Mouse (Mus musculus) megakaryocyte-erythroid progenitor cell, adult 5-6 weeks (primary cell): ENCODE data around the gene Tcf20. TPM values are rescaled to one million over a fixed set of nuclear protein-coding genes. Genes with fewer than 3 reads are reported as not detected.

Experiments used
- ATAC-seq: replicated peaks from 2 replicates; pipeline ENCODE4 v1.8.0; 2016; ENCODE audit warnings: mild to moderate bottlenecking, inconsistent platforms; ENCODE audit not compliant: severe bottlenecking, poor library complexity, low FRiP score, low TSS enrichment
- total RNA-seq, 2 experiments: library from RNA; stranded (forward) in 1 of 2; stranded (reverse) in 1 of 2; fragments of 200-1000, 215-1000 nt in 1 of 2; fragments of >200 nt in 1 of 2; fragmentation: Nextera tagmentation in 1 of 2; gene quantifications; 2 replicates each; pipeline ENCODE4 v1.2.3; 2014 to 2017

Tcf20 gene
- total RNA-seq, 2 experiments from 2014 or later: 57.7 to 106 TPM

DNA sequence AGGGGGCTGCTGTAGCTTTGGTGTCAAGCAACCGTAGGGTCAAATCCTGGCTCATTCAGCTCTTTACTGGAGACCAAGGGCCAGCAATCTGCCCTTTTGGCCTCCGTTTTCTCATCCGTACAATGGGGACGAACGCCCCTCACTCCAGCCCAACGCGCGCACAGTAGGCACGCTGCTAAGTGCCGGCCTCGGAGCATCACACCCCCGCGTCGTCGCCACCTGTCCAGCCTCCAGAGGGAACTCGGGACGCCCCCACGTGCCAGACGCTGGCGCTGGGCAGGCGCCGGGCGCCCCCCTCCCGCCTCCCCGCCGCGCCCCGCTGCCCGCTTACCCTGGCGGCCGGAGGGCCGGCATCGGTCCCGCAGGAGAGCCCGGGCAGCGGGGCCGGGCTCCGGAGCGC is 24.6 kb downstream of the Tcf20 start:
- ATAC-seq: no peak

DNA sequence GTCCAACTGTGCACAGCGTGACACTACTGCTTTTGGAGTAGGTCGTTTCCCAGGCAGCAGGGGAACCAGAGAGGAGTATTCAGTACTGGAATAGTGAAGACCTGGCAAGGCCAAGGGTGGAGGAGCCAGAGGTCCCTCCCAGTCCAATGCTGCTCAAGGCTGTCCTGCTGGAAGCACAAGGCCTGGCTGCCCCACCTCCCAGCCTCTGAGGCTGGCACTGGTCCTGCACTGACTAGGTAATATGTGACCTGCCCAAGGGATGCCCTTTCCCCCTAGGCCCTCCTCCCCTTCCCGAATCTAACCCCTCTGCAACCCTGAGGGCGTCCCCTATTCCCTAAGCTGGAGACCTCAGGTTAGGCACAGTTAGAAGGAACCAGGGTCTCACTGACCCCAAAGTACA is 25.1 kb downstream of the Tcf20 start:
- ATAC-seq: no peak

DNA sequence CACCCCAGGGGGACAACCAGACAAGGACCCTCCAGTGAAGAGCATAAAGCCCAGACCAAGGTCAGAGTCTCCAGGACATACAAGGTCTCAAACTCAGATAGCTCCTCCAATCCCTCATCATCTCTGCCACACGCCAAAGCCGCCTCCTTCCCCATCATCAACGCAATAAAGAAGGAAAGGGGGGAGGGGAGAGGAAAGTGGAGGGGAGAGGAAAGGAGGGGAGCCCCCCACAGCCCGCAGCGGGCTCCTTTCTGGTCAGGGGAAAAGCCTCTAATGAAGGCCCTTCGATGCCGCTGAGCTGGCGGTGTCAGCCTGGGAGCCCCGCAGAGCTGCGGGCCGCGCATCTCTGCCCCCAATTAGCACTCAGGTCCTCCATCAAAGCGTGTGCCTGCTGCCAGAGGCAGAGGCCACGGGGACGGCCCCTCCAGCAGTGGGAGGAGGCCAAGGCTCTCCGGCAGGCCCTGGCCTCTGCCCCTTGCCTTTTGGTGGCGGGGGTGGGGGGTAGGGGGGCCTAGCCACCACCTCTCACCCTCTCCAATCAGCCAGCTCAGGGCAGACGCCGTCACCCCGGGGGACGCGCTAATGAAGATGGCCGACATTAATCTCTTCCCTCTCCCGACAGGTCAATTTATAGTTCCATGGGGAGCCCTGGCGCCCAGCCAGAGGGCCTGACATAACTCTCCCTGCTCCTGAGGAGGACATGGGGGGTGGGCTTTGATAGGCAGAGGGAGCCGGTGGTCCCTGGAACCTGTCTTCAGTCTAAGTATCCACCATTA is 26.7 kb downstream of the Tcf20 start:
- no peak for ATAC-seq

GRCm38 (mm10) chr15:82959151-82959550 is 28.5 kb downstream of the Tcf20 start:
- ATAC-seq: no peak

- no peak; the same call in 1 of the 2 replicates for ATAC-seq
Measured at GRCm38 (mm10) chr15:82958253-82958701, 29.4 kb downstream of the Tcf20 start.

DNA sequence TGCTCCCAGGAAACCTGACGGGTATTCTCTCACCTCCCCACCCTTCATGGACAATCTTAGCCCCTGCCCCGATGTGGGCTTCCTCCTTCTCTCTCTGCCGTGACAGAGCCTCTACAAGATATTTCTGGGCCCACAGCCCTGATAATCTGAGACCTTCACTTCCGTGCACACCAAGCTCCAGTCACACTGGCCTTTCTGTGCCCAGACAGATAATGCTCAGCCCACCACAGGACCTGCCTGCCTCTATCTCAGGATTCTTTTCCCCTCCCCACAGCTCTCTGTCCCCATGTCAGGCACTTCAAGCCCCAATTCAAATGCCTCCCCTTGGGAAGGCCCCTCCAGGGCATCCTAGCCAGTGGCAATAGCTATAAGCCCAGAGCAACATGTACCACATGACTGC is 31.0 kb downstream of the Tcf20 start:
- ATAC-seq: peak; percentile 54

GRCm38 (mm10) chr15:82956310-82956709 is 31.4 kb downstream of the Tcf20 start:
- no peak for ATAC-seq

DNA sequence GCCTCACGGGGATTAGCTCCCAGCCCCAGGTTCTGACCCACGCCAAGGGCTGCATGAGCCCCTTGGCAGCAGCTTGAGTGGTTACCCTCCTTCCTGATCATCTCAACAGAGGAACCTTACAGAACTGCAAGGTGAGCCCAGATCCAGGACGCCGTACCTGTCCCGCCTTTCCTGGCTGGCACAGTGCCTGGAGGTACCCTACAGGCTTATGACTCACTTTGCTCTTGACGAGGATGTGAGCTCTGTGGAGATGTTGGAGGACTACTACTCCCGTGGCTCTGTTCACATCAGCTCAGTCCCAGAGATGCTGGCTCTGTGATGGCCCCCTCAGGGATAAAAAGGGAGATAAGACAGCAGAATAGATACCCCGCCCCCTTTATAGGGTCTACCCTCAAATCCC is 32.4 kb downstream of the Tcf20 start:
- no peak for ATAC-seq

GRCm38 (mm10) chr15:82954034-82954433 is 33.6 kb downstream of the Tcf20 start:
- ATAC-seq: no peak

DNA sequence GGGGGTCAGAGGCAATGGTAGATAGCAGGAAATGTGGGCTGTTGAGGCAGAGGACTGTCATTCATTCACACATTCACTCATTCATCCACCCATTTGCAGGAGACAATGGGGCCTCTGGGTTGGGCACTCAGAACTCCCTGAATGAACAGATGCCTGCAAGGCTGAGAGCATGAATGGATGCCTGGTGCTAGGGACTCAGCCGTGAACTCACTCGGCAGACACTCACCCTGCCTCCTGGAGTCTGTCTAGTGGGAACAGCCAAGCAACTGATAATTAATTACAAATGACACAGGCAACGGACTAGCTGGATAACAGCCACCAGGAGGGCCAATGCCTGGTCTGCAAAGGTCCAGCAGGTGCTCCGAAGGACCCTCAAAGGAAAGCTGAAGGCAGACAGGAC is 34.6 kb downstream of the Tcf20 start:
- ATAC-seq: no peak

DNA sequence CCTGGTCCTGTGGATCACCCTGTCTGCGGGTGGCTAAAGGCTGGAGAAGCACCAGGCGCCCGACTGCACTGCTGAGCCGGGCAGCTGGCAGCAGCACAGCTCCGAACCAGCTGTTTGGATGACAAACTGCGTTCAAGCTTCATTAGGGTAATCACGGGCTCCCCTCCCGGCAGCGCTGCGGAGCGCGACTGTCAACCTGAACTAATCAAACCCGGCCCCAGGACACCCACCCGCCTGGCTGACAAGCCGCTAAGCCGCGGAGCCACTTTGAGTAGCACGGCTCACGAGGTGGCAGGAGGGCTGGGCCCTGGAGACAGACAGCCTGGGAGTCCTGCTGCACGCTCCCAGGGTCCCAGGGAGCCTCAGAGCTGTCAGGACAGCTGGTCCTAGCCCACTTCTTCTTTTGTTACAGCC is 35.4 kb downstream of the Tcf20 start:
- no peak for ATAC-seq

GRCm38 (mm10) chr15:82950246-82950645 is 37.4 kb downstream of the Tcf20 start:
- no peak for ATAC-seq

GRCm38 (mm10) chr15:82947431-82947830 is 40.2 kb downstream of the Tcf20 start:
- no peak for ATAC-seq

DNA sequence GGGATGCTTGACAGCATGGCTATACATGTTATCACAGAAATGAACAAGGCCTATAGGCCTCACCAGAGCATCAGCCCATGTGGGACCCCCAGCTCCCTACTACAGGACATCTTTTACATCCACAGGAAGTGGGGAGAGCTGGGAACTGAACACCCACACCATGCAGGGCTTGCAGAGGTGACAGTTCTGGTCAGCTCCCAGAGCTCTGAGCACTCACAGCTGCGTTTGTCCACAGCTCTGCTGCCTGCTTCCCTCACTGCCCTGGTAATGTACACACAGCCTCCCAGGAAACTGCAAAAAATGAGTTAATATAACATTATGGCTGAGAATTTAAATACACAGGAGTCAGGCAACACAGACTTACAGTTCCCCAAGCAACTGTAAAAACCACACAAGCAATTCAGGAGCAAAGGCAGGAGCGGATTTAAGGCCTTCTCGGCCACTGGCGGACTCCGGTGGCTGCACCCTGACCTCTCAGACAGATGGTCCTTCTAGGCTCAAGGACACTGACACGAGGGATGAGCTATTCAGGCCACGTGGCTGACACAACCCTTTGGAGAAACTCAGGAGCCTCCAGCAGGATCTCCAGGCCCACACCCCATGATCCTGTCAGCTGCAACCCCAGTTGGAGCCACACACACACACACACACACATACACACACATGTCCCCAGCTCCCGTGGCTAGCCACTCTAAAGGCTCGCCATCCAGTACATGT is 43.0 kb downstream of the Tcf20 start:
- no peak for ATAC-seq

GRCm38 (mm10) chr15:82941733-82942132 is 45.9 kb downstream of the Tcf20 start:
- no peak for ATAC-seq

- no peak for ATAC-seq
Measured at GRCm38 (mm10) chr15:82940494-82941214, 47.0 kb downstream of the Tcf20 start.

DNA sequence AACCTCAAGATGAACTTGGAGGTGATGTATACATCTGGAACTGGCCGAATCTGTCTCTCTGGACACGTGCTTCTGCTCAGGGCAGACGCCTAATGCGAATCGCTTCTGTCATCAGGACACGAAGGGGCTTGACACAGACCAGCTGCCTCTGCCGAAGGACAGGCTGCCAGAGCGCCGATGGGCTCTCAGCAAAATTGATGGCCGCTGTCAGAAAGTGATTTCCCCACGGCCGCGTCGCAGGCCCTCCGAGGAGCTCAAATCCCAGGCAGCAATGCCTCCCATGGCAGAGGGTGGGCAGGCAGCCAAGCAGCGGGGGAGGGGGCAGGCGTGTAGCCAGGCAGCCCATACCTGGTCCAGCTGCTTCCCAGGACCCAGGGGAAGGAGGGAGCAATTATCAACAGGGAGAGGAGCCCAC is 49.5 kb downstream of the Tcf20 start:
- ATAC-seq: no peak

DNA sequence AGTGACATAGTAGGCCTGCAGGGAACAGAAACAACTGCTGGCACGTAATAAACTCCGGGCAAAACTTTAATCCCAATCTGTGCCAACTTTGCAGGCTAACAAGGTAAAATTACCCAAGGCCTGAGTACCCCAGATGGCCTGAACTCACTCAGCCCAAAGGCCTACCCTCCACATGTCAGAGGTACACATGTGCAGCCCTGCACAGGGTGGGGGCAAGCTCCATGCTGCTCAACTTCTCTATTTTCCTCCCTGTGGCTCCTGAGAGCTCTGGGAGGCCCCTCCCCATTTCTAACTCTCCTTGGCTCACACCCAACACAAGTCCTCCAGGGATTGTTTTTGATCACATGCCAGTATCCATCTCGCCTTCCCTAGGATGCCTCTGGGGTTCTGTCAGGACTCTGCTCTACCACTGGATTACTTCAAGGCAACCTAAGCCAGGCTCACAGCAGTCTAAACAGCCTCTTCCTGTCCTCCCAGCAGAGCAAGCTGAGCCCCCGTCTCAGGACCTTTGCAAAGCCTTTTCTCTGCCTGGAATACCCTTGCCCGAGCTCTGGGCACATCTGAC is 50.2 kb downstream of the Tcf20 start:
- no peak for ATAC-seq

GRCm38 (mm10) chr15:82934971-82935370 is 52.7 kb downstream of the Tcf20 start:
- no peak for ATAC-seq
